Mouse (Mus musculus) limb, embryonic 10.5 days (tissue): ENCODE results near the gene Antxr1. TPM values are rescaled to one million over a fixed set of nuclear protein-coding genes. Genes with fewer than 3 reads are reported as not detected.

ENCODE experiments used
- DNase-seq: peaks from one replicate; pipeline ENCODE4 v3.0.0-alpha.2; 2017; ENCODE audit warnings: low spot score
- H3K27ac ChIP-seq: fragments of 300-500 bp; sonication (generic); 2 replicates; pipeline ENCODE4 v1.5.1; 2016; ENCODE audit warnings: mild to moderate bottlenecking
- H3K27me3 ChIP-seq: fragments of 300-500 bp; sonication (generic); 2 replicates; pipeline ENCODE4 v1.6.1; 2016; ENCODE audit warnings: low read depth, mild to moderate bottlenecking; ENCODE audit not compliant: poor library complexity, severe bottlenecking
- H3K36me3 ChIP-seq: fragments of 300-500 bp; sonication (generic); 2 replicates; pipeline ENCODE4 v1.6.1; 2016; ENCODE audit warnings: mild to moderate bottlenecking, moderate library complexity
- H3K4me1 ChIP-seq: fragments of 300-500 bp; sonication (generic); 2 replicates; pipeline ENCODE4 v1.6.1; 2016
- H3K4me3 ChIP-seq: fragments of 300-500 bp; sonication (generic); 2 replicates; pipeline ENCODE4 v1.5.1; 2016; ENCODE audit warnings: mild to moderate bottlenecking, moderate library complexity
- H3K9me3 ChIP-seq: fragments of 300-500 bp; sonication (generic); replicated peaks from 2 replicates; pipeline ENCODE4 v1.6.1; 2016; ENCODE audit warnings: mild to moderate bottlenecking
- WGBS: fragments of 180-500 bp; shearing (Covaris S2); methylation state at CpG from one replicate; pipeline ENCODE4 v1.1.7; 2016; 5-methylcytosine and 5-hydroxymethylcytosine counted together
- polyA plus RNA-seq: library from polyadenylated mRNA; unstranded; fragments of >200 nt; fragmentation: Nextera tagmentation; extraction: Ambion mirVana; gene quantifications from 2 replicates; pipeline ENCODE4 v1.2.1, GENCODE M21; 2016

Gene Antxr1
- 7.0 and 9.5 TPM in 2 replicates for polyA plus RNA-seq

DNA sequence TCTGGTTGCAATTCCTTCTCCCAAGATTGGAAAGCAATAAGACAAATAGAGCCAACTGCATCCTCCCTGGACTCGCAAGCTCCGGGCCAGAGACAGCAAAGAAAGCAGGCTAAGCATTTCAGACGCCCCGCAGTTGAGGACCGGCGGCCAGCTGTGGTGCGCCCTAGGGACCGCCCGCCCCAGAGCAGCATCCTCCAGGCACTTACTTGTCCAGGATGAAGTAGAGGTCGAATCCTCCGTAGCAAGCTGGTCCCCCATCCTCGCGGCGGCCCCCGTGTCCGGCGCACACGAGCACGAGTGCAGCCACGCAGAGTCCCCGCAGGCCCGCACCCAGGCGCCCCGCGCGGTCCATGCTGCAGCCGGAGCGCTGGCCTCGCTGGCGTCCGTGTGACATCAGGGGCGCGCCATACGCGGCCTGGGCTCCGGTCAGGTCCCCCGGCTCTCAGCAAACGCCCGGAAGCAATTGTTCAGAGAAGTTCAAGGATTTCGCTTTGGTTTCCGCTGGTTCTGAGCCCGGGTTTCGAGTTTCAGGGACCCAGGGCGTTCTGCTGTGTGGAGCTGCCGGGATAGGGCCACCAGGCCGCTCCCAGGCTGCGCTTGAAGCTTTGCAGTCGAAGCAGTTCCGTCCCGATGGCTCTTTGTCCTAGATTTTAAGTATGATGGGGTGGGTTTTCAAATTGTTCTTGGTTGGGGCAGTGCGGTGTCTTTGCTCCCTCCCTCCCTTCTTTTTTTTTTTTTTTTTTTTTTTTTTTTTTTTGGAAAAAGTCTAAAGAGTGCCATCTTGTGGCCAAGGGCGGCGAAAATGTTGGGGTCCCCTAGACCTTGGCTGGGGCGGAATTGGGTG is at the start of gene Antxr1:
Gene Antxr1, minus strand, starts transcription at position 731 of the 844 bp plus-strand sequence.
- Histone ChIP-seq H3K9me3 (no peaks in the 10 kb centered on the region), H3K27me3 (no peaks in the 10 kb centered on the region), H3K27ac (peak within 1 kb of the TSS; percentile 98), H3K36me3 (no peaks in the 10 kb centered on the region), H3K4me3 (peak within 1 kb of the TSS; percentile 89), H3K4me1 (peaks cover 27% of the 10 kb centered on the region)
- WGBS: under 1% methylated on average over 54 of the region's 54 CpGs
- DNase-seq: peak; percentile 80

DNA sequence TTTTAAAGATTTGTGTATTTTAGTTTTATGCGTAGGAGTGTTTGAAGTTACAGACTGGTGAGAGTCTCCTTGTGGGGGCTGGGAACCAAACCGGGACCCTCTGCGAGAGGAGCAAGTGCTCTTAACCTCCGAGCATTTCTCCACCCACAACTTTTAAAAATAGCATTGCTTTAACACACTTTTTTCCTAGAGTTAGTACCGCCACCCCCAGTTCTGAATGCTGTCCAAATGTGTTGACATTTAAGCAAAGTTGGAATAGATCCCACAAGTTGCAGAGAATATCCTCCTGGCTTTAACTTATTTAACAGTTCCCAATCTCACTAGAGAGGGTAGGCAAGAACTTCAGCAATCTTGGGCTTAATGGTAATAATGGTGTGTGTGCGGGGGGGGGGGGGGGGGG is 49.1 kb upstream of the Antxr1 start:
- no peaks in the 10 kb centered on the region for H3K9me3 ChIP-seq
- DNase-seq: no peak
- H3K4me3 ChIP-seq: no peak overlapping the region
- WGBS: 59% methylated on average over 6 of the region's 6 CpGs
- no peaks in the 10 kb centered on the region for H3K36me3 ChIP-seq
- peaks cover 6% of the 10 kb centered on the region for H3K4me1 ChIP-seq
- peaks cover 48% of the 10 kb centered on the region for H3K27me3 ChIP-seq
- H3K27ac ChIP-seq: no peak overlapping the region

DNA sequence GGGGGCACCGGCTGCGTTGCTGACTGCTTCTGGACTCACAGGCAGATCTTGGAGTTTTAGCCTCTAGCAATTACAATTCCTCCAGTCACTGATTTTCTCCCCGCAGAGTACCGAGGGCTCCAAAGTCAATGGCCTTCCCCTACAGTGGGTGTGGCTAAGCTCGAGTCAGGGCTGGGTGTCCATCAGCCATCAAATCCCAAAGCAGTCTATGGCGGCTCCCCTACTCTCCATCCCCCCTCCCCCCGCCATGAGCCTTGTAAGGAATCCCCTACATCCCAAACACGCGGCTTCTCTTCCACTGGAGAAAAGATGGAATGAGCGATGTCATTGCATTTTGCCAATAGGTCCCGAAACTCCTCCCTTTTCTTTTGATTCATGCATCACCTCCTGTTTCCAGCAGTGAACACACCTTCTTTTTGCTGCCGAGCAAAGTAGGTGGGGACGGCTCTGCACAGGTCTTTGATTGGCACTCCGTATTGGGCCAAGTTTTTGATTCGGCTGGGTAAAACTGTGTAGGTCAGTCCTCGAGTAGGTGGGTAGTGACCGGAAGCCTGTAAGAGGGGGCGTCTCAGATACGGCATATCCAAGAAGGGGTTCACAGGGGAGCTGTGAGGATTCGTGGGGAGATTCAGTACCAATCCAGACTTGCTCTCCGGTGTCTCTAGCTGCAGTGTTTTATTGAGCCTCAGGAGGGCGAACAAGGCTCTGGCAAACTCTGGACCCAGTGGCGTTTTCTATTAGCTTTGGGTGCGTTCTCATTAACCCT is 48.5 kb upstream of the Antxr1 start:
- Histone ChIP-seq H3K27ac (no peak overlapping the region), H3K4me3 (peak overlapping the region; percentile 40), H3K36me3 (no peaks in the 10 kb centered on the region), H3K27me3 (peaks cover 48% of the 10 kb centered on the region), H3K4me1 (peaks cover 6% of the 10 kb centered on the region), H3K9me3 (no peaks in the 10 kb centered on the region)
- DNase-seq: peak; percentile 39
- 12% methylated on average over 24 of the region's 24 CpGs for WGBS

DNA sequence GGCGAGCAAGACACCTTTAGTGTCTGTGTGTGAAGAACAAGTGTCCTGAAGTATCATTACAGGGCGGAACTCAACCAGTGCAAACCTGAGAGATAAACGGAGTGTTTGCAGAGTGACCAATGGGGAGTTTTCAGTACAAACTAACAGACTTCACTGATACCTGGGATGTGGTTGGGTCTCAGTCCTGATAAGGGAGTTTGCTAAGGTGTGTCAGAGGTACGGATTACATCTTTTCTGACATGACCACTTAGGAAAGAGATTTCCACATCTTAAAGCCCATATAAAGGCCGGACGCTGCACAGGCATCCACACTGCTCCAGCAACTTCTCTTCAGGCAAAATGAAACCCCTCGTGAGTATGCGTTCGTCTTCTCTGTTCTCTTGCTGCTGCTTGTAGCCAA is 37.4 kb upstream of the Antxr1 start, which contains the start of gene Gkn2:
Gene Gkn2, plus strand, starts transcription at position 301 of the 400 bp plus-strand sequence.
- Histone ChIP-seq H3K27ac (no peak within 1 kb of the TSS), H3K27me3 (no peaks in the 10 kb centered on the region), H3K4me3 (no peak within 1 kb of the TSS), H3K4me1 (no peaks in the 10 kb centered on the region), H3K36me3 (no peaks in the 10 kb centered on the region), H3K9me3 (no peaks in the 10 kb centered on the region)
- no peak for DNase-seq
- WGBS: 94% methylated on average over 9 of the region's 9 CpGs

DNA sequence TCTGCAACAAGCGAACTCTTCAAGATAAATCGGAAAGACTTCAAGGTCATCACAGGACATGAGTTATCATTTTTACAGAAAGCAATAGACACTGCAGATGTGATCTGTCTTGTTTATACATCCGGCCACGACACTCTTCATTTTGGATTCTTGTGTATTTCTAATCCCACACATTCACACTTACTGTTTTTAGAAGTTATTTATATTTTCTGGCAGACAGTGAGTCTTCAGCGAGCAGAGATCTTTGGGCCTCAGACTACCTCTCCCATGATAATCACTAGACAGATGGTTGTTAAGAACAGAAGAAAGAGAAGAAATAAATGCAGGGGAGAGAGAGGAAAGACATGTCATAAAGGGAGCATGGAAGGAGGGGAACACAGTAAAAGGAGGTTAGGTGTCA is 33.6 kb upstream of the Antxr1 start:
- 90% methylated on average over 5 of the region's 5 CpGs for WGBS
- no peaks in the 10 kb centered on the region for H3K27me3 ChIP-seq
- H3K9me3 ChIP-seq: no peaks in the 10 kb centered on the region
- DNase-seq: no peak
- peaks cover 3% of the 10 kb centered on the region; the same call in 1 of the 2 replicates for H3K4me1 ChIP-seq
- H3K36me3 ChIP-seq: no peaks in the 10 kb centered on the region
- no peak overlapping the region for H3K4me3 ChIP-seq
- H3K27ac ChIP-seq: no peak overlapping the region

DNA sequence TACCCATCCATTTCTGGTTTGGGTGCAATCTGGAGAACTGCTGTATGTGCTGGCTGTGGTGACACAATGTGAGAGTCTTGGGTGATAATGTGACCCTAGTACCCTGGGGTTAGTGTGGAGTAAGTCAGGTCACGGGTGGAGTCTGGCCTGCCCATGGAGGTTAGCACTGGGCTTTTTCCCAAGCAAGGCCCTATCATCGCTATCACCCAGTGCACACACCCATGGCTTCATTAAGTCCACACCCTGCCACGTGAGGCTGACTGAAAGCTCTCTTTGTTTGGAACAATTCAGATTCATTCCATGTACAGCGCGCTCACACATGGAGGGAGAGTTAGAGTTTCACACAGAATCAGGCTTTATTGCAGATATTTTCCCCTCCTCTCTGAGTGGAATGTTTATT is 18.8 kb upstream of the Antxr1 start:
- Histone ChIP-seq H3K4me3 (no peak overlapping the region), H3K4me1 (no peaks in the 10 kb centered on the region), H3K27me3 (no peaks in the 10 kb centered on the region), H3K36me3 (no peaks in the 10 kb centered on the region), H3K27ac (no peak overlapping the region), H3K9me3 (no peaks in the 10 kb centered on the region)
- no peak for DNase-seq
- 87% methylated on average over 5 of the region's 5 CpGs for WGBS

DNA sequence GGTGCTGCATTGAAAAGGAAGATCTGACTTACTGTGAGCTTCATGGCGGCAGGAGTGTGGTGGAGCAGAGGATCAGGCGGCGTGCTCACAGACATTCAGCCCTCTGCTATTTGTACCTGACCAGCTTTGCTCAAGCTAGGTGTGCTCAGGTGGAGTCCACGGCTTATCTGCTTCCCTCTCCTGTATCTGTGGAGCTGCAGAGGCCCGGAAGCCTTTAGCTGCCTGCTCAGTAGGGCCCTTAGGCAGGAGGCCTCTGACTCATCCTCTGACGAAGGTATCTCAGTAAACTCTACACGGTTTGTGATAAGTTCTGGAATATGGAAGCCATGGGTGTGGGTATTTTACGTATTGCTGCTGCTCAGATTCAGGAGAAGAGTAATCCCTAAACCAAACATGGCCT is 15.2 kb upstream of the Antxr1 start, which contains the start of gene Gkn1:
Gene Gkn1, minus strand, starts transcription at position 114 of the 400 bp plus-strand sequence.
- Histone ChIP-seq H3K36me3 (no peaks in the 10 kb centered on the region), H3K4me3 (no peak within 1 kb of the TSS), H3K27me3 (no peaks in the 10 kb centered on the region), H3K4me1 (no peaks in the 10 kb centered on the region), H3K27ac (no peak within 1 kb of the TSS), H3K9me3 (no peaks in the 10 kb centered on the region)
- WGBS: 90% methylated on average over 8 of the region's 8 CpGs
- no peak for DNase-seq

DNA sequence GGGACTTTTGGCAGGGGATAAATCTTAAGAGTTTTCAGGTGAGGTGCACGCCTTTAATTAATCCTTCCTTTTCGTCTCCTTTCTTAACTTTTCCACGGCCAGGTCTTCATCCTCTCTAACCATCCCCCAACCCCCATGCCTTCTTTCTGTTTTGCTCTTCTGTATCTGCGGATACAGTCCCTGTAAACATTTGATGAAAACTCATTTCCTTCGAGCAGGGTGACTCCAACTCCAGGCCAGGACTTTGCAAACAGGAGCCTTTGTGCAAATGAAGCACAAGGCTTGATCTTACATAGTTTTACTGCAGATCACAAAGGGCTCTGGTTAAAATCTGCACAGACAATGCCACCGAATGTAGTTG is 294 bp upstream of the Antxr1 start:
- H3K4me1 ChIP-seq: peaks cover 27% of the 10 kb centered on the region
- no peaks in the 10 kb centered on the region for H3K9me3 ChIP-seq
- H3K36me3 ChIP-seq: no peaks in the 10 kb centered on the region
- peak; percentile 31 for DNase-seq
- 28% methylated on average over 6 of the region's 6 CpGs for WGBS
- H3K27ac ChIP-seq: no peak overlapping the region
- H3K4me3 ChIP-seq: no peak overlapping the region
- no peaks in the 10 kb centered on the region for H3K27me3 ChIP-seq

DNA sequence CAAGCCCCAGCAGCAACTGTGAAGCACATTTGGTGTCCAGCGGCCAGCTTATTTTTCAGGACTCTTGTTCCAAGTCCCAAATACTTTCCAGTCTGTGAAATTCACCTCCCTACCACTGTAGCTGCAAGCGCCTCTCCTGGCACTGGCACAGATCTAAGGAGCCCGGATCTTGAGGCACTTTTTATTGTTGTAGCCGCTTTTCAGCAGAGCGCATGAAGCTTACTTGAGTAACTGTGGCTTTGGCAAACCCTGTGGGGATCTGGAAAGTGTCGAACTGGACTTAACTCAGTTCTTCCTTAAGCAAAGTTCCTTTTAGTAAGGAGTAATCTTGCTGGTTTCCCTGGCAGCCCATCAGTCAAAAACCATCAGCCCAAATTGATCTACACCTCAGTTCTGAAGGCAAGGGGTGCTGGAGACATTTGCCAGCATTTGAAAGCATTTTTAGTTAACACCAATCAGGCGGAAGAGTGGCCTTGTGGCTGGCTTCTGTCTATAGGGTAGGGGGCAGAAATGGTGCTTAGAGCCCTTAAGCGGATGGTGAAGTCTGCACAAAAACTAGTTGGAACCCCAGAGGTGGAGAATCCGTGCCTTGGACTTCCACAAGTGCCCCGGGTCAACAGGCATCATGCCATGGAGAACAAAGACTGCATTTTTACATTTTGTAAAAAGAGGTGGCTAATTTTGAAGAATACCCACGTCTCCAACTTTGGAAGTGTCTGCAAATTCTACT is 1.1 kb downstream of the Antxr1 start:
- Histone ChIP-seq H3K9me3 (no peaks in the 10 kb centered on the region), H3K36me3 (no peaks in the 10 kb centered on the region), H3K4me1 (peaks cover 32% of the 10 kb centered on the region), H3K27ac (peak overlapping the region; percentile 98), H3K4me3 (peak overlapping the region; percentile 89), H3K27me3 (no peaks in the 10 kb centered on the region)
- 9% methylated on average over 11 of the region's 11 CpGs for WGBS
- peak; percentile 59 for DNase-seq

DNA sequence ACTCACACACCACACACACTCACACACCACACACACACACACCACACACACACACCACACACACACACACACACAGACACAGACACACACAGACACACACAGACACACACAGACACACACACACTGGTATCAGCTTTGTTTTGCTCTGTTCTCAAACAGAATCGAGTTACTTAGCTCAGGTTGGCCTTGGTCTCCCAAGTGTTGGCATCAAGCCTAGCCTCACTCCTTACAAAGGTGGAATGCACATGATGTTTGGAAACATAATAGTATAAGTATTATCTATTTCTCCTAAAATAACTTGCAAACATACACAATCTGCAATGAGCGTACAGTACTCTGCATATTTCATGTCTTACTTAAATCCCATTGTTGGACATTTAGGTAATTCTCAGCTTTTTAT is 3.2 kb downstream of the Antxr1 start:
- WGBS: 91% methylated on average over 2 of the region's 2 CpGs
- H3K4me3 ChIP-seq: no peak overlapping the region
- H3K9me3 ChIP-seq: no peaks in the 10 kb centered on the region
- no peaks in the 10 kb centered on the region for H3K27me3 ChIP-seq
- no peak for DNase-seq
- H3K36me3 ChIP-seq: peaks cover under 1% of the 10 kb centered on the region; the same call in 1 of the 2 replicates
- peaks cover 34% of the 10 kb centered on the region for H3K4me1 ChIP-seq
- no peak overlapping the region for H3K27ac ChIP-seq

DNA sequence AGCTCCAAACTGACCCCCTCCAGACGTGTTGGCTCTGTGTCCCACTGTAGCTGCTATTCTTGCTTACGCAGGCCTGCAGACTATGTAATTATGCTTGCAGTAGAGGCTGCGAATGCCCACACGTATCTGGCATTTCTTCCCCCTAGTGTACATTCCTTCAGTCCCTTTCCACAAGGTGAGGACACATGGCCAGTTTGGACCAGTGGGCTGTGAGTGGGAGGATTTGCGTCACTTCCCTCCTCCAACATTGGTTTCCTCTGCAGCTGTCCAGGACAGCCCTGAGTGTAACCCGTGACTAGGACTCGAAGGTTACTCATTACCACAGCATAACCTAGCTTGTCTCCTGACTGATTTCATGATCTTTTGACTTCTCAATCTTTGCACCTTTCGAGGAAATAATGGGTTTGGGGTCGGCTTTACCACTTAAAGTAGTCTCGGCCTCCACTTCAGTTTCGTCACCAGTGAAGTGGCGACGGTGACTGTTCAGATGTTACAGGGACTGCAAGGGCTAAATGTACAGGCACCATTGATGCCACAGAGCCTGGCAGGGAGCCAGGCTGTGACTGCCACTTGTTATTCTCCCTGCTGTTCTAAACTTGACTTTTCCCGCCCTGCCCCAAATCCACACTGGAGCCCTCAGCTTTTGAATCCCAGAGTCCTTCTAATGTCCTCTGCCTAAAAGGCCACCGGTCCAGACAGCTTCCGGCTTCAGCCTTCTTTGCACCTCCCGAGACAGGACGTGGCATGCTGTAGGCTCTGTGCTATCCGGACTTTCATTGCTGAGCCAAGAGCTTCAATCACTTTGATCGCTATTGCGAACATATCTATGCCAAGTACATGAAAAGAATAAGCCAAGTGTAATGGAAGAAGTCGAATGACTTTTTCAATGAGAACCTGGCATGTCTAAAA is 7.1 kb downstream of the Antxr1 start:
- Histone ChIP-seq H3K27ac (no peak overlapping the region), H3K27me3 (no peaks in the 10 kb centered on the region)
- DNase-seq: no peak

DNA sequence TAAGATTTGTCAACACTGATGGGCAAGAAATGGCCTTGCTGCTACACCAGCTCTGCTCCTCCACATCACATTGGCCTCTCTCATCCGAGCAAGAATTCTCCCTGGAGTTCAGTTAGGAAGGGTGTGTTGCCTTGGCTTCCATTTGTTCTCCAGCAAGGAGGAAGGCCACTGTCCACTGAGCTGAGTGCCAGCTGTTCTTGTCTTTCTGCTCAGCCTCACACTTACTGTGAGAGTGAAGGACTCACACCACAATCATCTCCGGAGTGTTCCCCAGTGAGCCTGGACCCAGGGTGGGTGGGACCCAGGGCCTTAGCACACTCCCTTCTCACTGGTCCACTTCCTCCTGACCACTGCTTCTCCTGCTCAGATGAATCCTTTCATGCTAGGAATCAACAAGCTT is 8.7 kb downstream of the Antxr1 start:
- H3K27ac ChIP-seq: no peak overlapping the region
- no peak for DNase-seq
- H3K27me3 ChIP-seq: no peaks in the 10 kb centered on the region
- 92% methylated on average over 2 of the region's 2 CpGs for WGBS
- H3K9me3 ChIP-seq: no peaks in the 10 kb centered on the region
- H3K4me3 ChIP-seq: no peak overlapping the region
- peaks cover 13% of the 10 kb centered on the region; the same call in 1 of the 2 replicates for H3K4me1 ChIP-seq
- H3K36me3 ChIP-seq: peaks cover 6% of the 10 kb centered on the region; the same call in 1 of the 2 replicates

More for the DNA sequence above, 7.1 kb downstream of the Antxr1 start:
- Histone ChIP-seq H3K4me1 (peaks cover 22% of the 10 kb centered on the region), H3K9me3 (no peaks in the 10 kb centered on the region), H3K36me3 (peaks cover 6% of the 10 kb centered on the region; the same call in 1 of the 2 replicates), H3K4me3 (no peak overlapping the region)
- 88% methylated on average over 22 of the region's 22 CpGs for WGBS
